Mouse (Mus musculus): Measurements from ENCODE around the gene Slit1. TPM values are rescaled to one million over a fixed set of nuclear protein-coding genes. Genes with fewer than 3 reads are reported as not detected.

Gene Slit1
- total and polyA plus RNA-seq, 3 experiments: 0.16 to 0.30 TPM; not detected in 1

DNA sequence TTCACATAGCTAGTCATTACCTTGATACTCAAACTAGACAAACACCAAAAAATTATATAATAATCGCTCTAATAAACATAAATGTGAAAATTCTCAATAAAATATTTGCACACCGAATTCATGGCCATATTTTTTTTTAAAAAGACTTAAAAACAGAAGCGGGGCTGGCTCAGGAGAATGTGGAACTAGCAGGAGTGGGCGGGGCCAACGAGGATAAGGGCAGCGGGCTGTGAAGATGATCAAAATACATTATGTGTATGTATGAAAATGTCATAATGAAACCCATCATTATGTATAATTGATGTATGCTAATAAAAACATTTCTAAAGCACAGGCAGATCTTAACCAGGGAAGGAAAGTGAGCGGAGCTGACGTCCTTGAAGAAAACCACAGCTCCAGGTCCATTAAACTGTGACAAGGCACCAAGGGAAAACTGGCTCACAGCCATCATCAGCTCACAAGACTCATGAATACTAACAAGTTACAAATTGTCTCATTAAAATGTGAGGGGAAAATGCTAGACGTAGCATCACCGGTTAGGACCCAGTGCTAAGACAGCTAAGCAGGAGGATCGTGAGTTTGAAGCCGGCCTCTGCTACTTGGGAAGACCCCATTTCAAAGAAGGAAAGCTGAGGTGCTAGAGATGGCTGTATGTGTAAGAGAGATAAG lies 33.8 kb downstream of the Slit1 start:
- H3K9me3 ChIP-seq (replicated peaks; ENCODE audit: low read length): no peaks in the 10 kb centered on the region
- DNase-seq (ENCODE audit: extremely low read depth): no peak
- no peaks in the 10 kb centered on the region for H3K36me3 ChIP-seq (replicated peaks in 1 of 2; ENCODE audit: control insufficient read depth in 1 of 2, insufficient read depth in 1 of 2, low read length in 1 of 2)
- no peaks in the 10 kb centered on the region; a peak in 1 of 4 replicates for H3K4me1 ChIP-seq (ENCODE audit: control insufficient read depth in 1 of 2, insufficient read depth in 2 of 2)
- H3K79me2 ChIP-seq (replicated peaks; ENCODE audit: control insufficient read depth, extremely low read depth, insufficient read depth, poor library complexity, severe bottlenecking): no peaks in the 10 kb centered on the region
- no peak overlapping the region for H3K27ac ChIP-seq (ENCODE audit: insufficient read depth, low read depth)
- TF ChIP-seq IRF4 (IDR thresholded peaks at IDR 0.05; ENCODE audit: low read depth, low read length) (no peak), E2F4 (IDR thresholded peaks at IDR 0.05; ENCODE audit: insufficient replicate concordance, low read depth, low read length) (no peak), CTCF (conservative IDR thresholded peaks at IDR 0.05 in 1 of 2, IDR thresholded peaks at IDR 0.05 in 1 of 2; ENCODE audit: low read depth in 2 of 2, low read length in 2 of 2) (no peak), KAT2A (IDR thresholded peaks at IDR 0.05; ENCODE audit: insufficient replicate concordance, low read length) (no peak), TBP (conservative IDR thresholded peaks at IDR 0.05; ENCODE audit: low read depth, low read length) (no peak), POLR2AphosphoS2 (IDR thresholded peaks at IDR 0.05; ENCODE audit: low read depth, low read length) (no peak), HCFC1 (IDR thresholded peaks at IDR 0.05; ENCODE audit: low read depth, low read length) (no peak), ZMIZ1 (IDR thresholded peaks at IDR 0.05; ENCODE audit: low read depth, low read length) (no peak), MAFK (IDR thresholded peaks at IDR 0.05; ENCODE audit: insufficient replicate concordance, low read length) (no peak)
- no peak overlapping the region for H3K9ac ChIP-seq (ENCODE audit: insufficient read depth, low read depth)
- in situ Hi-C loops (cut with MboI; ENCODE audit: low pct_ligation_motif_present, low pct_unique_long_range_greater_than_20kb, low sequenced_read_pairs) (no loop called here), dilution Hi-C loops (cut with MboI; ENCODE audit: extremely low pct_ligation_motif_present, extremely low pct_unique_long_range_greater_than_20kb, low sequenced_read_pairs) (no loop called here)
- H3K4me3 ChIP-seq (replicated peaks in 1 of 3; ENCODE audit: low read depth in 2 of 3, low read length in 2 of 3, poor library complexity in 1 of 3): no peak overlapping the region
- peaks cover 51% of the 10 kb centered on the region for H3K27me3 ChIP-seq (replicated peaks)
- no peak overlapping the region for H3K4me2 ChIP-seq (ENCODE audit: insufficient read depth, low read depth, poor library complexity, severe bottlenecking)

DNA sequence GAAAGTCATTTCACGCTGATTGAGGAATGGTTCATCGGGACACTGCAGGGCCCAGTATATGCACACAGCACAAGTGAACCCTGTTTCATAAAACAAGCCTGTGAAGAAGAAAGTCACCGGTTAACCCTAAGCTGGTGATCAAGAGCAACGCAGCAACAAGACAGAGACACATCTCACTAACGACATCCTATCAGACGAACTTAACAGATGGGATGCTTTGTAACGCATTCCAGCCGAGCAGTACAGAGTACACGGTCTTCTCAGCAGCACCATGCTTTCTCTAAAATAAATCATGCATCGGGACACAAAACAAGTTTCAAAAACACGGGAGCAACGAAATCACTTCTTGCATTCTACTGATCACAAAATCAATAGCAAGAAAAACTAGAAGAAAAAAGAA lies 35.6 kb downstream of the Slit1 start:
- dilution Hi-C loops (cut with MboI; ENCODE audit: extremely low pct_ligation_motif_present, extremely low pct_unique_long_range_greater_than_20kb, low sequenced_read_pairs): no loop called here
- Histone ChIP-seq H3K4me3 (replicated peaks in 1 of 3; ENCODE audit: low read depth in 2 of 3, low read length in 2 of 3, poor library complexity in 1 of 3) (no peak overlapping the region), H3K9ac (ENCODE audit: insufficient read depth, low read depth) (no peak overlapping the region), H3K9me3 (replicated peaks; ENCODE audit: low read length) (no peaks in the 10 kb centered on the region), H3K79me2 (replicated peaks; ENCODE audit: control insufficient read depth, extremely low read depth, insufficient read depth, poor library complexity, severe bottlenecking) (no peaks in the 10 kb centered on the region), H3K4me1 (ENCODE audit: control insufficient read depth in 1 of 2, insufficient read depth in 2 of 2) (no peaks in the 10 kb centered on the region; a peak in 1 of 4 replicates), H3K27me3 (replicated peaks) (peaks cover 55% of the 10 kb centered on the region), H3K4me2 (ENCODE audit: insufficient read depth, low read depth, poor library complexity, severe bottlenecking) (no peak overlapping the region), H3K36me3 (replicated peaks in 1 of 2; ENCODE audit: control insufficient read depth in 1 of 2, insufficient read depth in 1 of 2, low read length in 1 of 2) (no peaks in the 10 kb centered on the region), H3K27ac (ENCODE audit: insufficient read depth, low read depth) (no peak overlapping the region)
- no peak for DNase-seq (ENCODE audit: extremely low read depth)
- no peak for TF ChIP-seq PAX5 (IDR thresholded peaks at IDR 0.05; ENCODE audit: low read length)
- no peak for TF ChIP-seq CTCF (conservative IDR thresholded peaks at IDR 0.05 in 1 of 2, IDR thresholded peaks at IDR 0.05 in 1 of 2; ENCODE audit: low read depth in 2 of 2, low read length in 2 of 2)
- TF ChIP-seq KAT2A (IDR thresholded peaks at IDR 0.05; ENCODE audit: insufficient replicate concordance, low read length): no peak
- TF ChIP-seq ELF1 (IDR thresholded peaks at IDR 0.05; ENCODE audit: low read depth, low read length): no peak
- no peak for TF ChIP-seq RAD21 (IDR thresholded peaks at IDR 0.05; ENCODE audit: low read depth, low read length)
- in situ Hi-C loops (cut with MboI; ENCODE audit: low pct_ligation_motif_present, low pct_unique_long_range_greater_than_20kb, low sequenced_read_pairs): no loop called here

All from CH12.LX (cell line).